Mouse (Mus musculus): ENCODE measurements around the gene Hipk2. TPM values are rescaled to one million over a fixed set of nuclear protein-coding genes. Genes with fewer than 3 reads are reported as not detected.
"Not testable (repeated sequence)": the region's sequence is repeated elsewhere in the genome, so short reads cannot be mapped to it uniquely, and the experiment has no call there.

The Hipk2 gene
- polyA plus RNA-seq, 1 experiment: 26.9 TPM

DNA sequence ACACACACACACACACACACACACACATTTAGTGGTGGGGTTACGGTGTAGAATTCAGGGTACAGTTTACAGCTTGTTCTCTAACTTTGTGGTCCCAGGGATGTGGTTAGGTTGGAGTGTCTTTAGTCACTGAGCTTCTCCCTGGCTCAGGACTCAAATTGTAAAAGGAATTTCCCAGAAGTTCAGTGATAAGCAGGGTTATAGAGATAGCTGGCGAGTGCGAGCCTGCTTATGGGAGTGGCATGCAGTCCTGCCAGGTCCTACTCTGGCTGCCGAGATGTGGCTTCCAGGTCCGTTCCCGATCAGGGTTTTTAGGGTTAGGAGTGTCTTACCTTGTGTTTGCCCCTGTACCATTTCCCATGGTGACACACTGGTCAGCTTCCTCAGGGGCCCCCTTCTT is 199.7 kb downstream of the Hipk2 start:
- no peak for TF ChIP-seq CTCF (IDR thresholded peaks at IDR 0.05; ENCODE audit: extremely low read depth, insufficient read depth, low read length)
- no peak for TF ChIP-seq POLR2A (IDR thresholded peaks at IDR 0.05; ENCODE audit: extremely low read depth, insufficient read depth, low read length)
- H3K4me1 ChIP-seq (ENCODE audit: control insufficient read depth, insufficient read depth, low read length): no peaks in the 10 kb centered on the region

GRCm38 (mm10) chr6:38672011-38672410 is 204.0 kb downstream of the Hipk2 start:
- Histone ChIP-seq H3K27ac (ENCODE audit: insufficient read depth, low read length) (no peak overlapping the region), H3K4me3 (ENCODE audit: insufficient read depth, low read length) (no peak overlapping the region), H3K4me1 (ENCODE audit: control insufficient read depth, insufficient read depth, low read length) (no peaks in the 10 kb centered on the region; the same call in 1 of the 2 replicates)
- no peak for TF ChIP-seq CTCF (IDR thresholded peaks at IDR 0.05; ENCODE audit: extremely low read depth, insufficient read depth, low read length)
- TF ChIP-seq POLR2A (IDR thresholded peaks at IDR 0.05; ENCODE audit: extremely low read depth, insufficient read depth, low read length): no peak

More for the DNA sequence above, 199.7 kb downstream of the Hipk2 start:
- H3K27ac ChIP-seq (ENCODE audit: insufficient read depth, low read length): no peak overlapping the region
- H3K4me3 ChIP-seq (ENCODE audit: insufficient read depth, low read length): no peak overlapping the region

DNA sequence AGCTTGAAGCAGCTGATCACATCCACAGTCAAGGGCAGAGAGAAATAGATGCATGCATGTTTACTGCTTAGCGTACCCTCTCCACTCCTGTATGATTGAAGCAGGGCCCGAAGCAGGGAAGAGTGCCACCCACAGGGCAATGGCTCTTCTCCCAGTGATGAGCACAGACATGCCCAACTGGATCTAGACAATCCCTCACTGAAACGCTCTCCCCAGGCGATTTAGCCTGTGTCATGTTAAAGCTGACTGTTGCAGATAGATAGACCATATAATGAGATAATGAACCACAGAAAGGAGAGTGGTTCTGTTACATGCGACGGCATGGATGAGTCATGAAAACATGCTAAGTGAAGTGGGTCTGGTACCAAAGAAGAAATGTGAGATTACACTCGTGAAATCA is 204.7 kb downstream of the Hipk2 start:
- no peak for TF ChIP-seq POLR2A (IDR thresholded peaks at IDR 0.05; ENCODE audit: extremely low read depth, insufficient read depth, low read length)
- no peak for TF ChIP-seq CTCF (IDR thresholded peaks at IDR 0.05; ENCODE audit: extremely low read depth, insufficient read depth, low read length)
- H3K4me1 ChIP-seq (ENCODE audit: control insufficient read depth, insufficient read depth, low read length): no peaks in the 10 kb centered on the region; the same call in 1 of the 2 replicates
- H3K4me3 ChIP-seq (ENCODE audit: insufficient read depth, low read length): no peak overlapping the region

GRCm38 (mm10) chr6:38670488-38670887 is 205.5 kb downstream of the Hipk2 start:
- not testable (repeated sequence) for H3K4me3 ChIP-seq (ENCODE audit: insufficient read depth, low read length); H3K27ac ChIP-seq (ENCODE audit: insufficient read depth, low read length); H3K4me1 ChIP-seq (ENCODE audit: control insufficient read depth, insufficient read depth, low read length)

More for the DNA sequence above, 204.7 kb downstream of the Hipk2 start:
- no peak overlapping the region for H3K27ac ChIP-seq (ENCODE audit: insufficient read depth, low read length)

- H3K4me1 ChIP-seq (ENCODE audit: control insufficient read depth, insufficient read depth, low read length): peaks cover 1% of the 10 kb centered on the region; the same call in 1 of the 2 replicates
- H3K27ac ChIP-seq (ENCODE audit: insufficient read depth, low read length): no peak overlapping the region
- no peak overlapping the region for H3K4me3 ChIP-seq (ENCODE audit: insufficient read depth, low read length)
- TF ChIP-seq POLR2A (IDR thresholded peaks at IDR 0.05; ENCODE audit: extremely low read depth, insufficient read depth, low read length) (no peak), CTCF (IDR thresholded peaks at IDR 0.05; ENCODE audit: extremely low read depth, insufficient read depth, low read length) (0 out of 2 replicates have a peak, but pooled peaks have one; percentile 7)
These were observed 206.4 kb downstream of the Hipk2 start for GRCm38 (mm10) chr6:38669580-38669979.

DNA sequence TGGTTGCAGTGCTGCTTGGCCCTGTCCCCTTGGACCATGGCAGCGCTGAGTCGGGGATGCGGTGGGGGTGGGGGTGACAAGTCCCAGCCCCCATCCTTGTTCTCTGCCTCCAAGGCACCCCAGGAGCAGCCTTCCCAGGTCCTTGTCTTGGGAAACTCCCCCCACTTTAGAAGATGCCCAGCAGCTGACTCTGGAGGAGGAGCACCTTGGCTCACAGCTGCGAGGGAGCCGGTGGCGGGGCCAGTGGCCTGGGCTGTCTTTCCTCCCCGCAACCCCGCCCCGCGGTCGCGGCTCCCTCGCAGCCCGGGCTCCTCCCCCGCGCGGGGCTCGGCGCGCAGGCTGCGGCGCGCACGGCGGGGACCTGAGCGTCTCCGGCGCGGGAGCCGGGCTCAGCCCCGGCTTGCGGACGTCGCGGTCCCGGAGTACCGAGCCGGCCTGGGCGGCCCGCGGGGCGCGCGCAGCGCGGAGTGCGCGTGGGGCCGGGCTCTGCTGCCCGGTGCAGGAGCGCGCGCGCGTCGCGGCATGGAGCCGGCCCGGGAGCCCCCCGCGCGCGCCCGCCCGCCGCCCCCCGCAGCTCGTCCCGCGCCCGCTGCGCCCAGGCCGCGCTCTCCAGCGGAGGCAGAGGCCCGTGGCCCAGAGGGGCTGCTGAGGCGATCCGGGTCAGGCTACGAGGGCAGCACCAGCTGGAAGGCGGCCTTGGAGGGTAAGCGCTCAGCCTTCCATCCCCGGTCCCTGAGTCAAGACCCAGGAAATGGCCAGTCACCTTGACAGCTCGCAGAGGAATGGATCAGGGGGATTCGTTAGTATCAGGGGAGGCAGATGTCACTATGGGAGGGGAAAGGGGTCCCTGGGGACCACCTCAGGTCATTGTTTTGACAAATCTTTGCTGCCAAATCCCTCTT is 213.0 kb downstream of the Hipk2 start, which contains the start of gene Clec2l:
Gene Clec2l (plus strand): TSS at position 356 of the 902 bp plus-strand sequence.
- Histone ChIP-seq H3K4me3 (ENCODE audit: insufficient read depth, low read length) (peak within 1 kb of the TSS; percentile 95), H3K4me1 (ENCODE audit: control insufficient read depth, insufficient read depth, low read length) (peaks cover 4% of the 10 kb centered on the region; the same call in 1 of the 2 replicates), H3K27ac (ENCODE audit: insufficient read depth, low read length) (peak within 1 kb of the TSS; percentile 64; the same call in 1 of the 2 replicates)
- TF ChIP-seq CTCF (IDR thresholded peaks at IDR 0.05; ENCODE audit: extremely low read depth, insufficient read depth, low read length) (no peak), POLR2A (IDR thresholded peaks at IDR 0.05; ENCODE audit: extremely low read depth, insufficient read depth, low read length) (no peak)

DNA sequence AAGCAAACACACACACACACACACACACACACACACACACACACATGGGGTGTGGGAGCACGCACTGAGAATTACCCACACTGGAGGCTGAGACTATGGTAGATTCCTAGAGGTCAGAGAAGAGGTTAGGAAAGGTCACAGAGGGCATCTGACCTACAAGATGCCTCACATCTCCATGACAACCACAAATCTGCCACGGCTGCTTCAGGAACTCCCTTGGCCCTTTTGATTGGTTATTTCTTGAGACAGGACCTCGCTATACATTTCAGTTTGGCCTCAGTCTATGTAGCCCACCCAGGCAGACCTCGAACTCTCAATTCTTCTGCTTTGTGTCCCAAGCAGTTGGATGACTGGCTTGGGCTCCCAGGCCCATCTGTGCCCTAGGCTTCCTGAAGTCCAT is 214.3 kb downstream of the Hipk2 start:
- no peak for TF ChIP-seq POLR2A (IDR thresholded peaks at IDR 0.05; ENCODE audit: extremely low read depth, insufficient read depth, low read length)
- TF ChIP-seq CTCF (IDR thresholded peaks at IDR 0.05; ENCODE audit: extremely low read depth, insufficient read depth, low read length): no peak
- H3K4me1 ChIP-seq (ENCODE audit: control insufficient read depth, insufficient read depth, low read length): peaks cover 4% of the 10 kb centered on the region; the same call in 1 of the 2 replicates
- H3K4me3 ChIP-seq (ENCODE audit: insufficient read depth, low read length): no peak overlapping the region
- H3K27ac ChIP-seq (ENCODE audit: insufficient read depth, low read length): no peak overlapping the region

DNA sequence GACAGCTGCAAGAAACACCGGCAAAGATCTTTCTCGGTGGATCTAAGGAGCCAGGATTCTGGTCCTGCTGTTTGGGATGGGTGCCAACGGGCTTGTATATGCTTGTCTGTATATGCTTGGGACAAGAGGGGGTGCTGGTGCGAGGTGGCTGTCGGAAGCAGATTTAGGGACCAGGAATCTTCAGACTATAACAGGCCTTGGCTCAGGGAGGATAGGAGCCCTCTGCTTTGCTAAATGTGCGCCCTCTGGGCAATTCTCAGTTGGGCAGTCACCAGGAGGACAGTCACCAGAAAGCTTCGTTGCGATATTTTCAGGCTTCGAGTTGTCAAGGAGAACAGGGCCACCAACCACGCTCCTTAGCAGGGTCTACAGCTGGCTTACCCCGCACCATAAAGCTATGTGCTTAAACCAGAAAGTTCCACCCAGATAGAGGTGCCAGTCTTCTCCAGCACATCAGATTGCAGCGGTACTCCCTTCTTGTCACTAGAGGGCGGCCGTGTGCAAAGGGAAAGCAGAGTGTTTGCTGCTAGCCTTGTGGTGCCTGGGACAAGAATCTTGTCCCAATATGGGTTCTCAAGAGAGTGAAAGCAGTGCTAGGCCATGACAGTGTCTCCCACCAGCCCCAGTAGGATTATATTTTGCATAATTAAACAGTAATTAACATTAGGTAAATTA is 225.6 kb downstream of the Hipk2 start:
- H3K4me1 ChIP-seq (ENCODE audit: control insufficient read depth, insufficient read depth, low read length): no peaks in the 10 kb centered on the region

DNA sequence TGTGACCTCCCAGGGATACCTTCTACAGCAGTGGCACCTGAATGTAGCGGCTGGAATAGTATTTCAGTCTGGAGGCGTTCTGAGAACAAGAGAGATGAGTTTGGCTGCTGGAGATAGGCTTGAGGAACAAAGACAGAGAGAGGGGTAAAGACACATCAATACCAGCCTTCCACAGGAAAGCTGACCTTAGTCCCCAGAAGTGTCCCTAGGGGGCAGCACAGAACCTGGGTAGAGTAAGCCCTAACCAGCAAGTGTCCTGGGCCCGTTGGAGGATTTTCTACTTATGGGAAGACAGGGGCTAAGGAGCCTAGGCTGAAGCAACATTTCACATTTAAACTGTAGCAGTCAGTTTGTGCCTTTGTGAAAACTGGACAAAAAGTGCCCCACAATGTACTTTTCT is 226.4 kb downstream of the Hipk2 start:
- Histone ChIP-seq H3K4me3 (ENCODE audit: insufficient read depth, low read length) (no peak overlapping the region), H3K4me1 (ENCODE audit: control insufficient read depth, insufficient read depth, low read length) (no peaks in the 10 kb centered on the region), H3K27ac (ENCODE audit: insufficient read depth, low read length) (no peak overlapping the region)
- TF ChIP-seq CTCF (IDR thresholded peaks at IDR 0.05; ENCODE audit: extremely low read depth, insufficient read depth, low read length) (0 out of 2 replicates have a peak, but pooled peaks have one; percentile 1), POLR2A (IDR thresholded peaks at IDR 0.05; ENCODE audit: extremely low read depth, insufficient read depth, low read length) (no peak)

More for the DNA sequence above, 225.6 kb downstream of the Hipk2 start:
- TF ChIP-seq POLR2A (IDR thresholded peaks at IDR 0.05; ENCODE audit: extremely low read depth, insufficient read depth, low read length): no peak
- TF ChIP-seq CTCF (IDR thresholded peaks at IDR 0.05; ENCODE audit: extremely low read depth, insufficient read depth, low read length): peak; percentile 97
- H3K27ac ChIP-seq (ENCODE audit: insufficient read depth, low read length): no peak overlapping the region
- H3K4me3 ChIP-seq (ENCODE audit: insufficient read depth, low read length): no peak overlapping the region

Other genes with a start within 250 kb of the Hipk2 start
- 0.34 and 0.48 TPM in 2 replicates for gene Klrg2, start 238.9 kb downstream of the Hipk2 start, polyA plus RNA-seq (2012; rRNA removed)
- gene Clec2l, start 213.1 kb downstream of the Hipk2 start, polyA plus RNA-seq (2012; rRNA removed): 116 and 117 TPM in 2 replicates
- 2.7 and 3.0 TPM in 2 replicates for gene Tbxas1, start 761 bp downstream of the Hipk2 start, polyA plus RNA-seq (2012; rRNA removed)
- gene Parp12, start 242.2 kb upstream of the Hipk2 start, polyA plus RNA-seq (2012; rRNA removed): 17.1 and 19.3 TPM in 2 replicates